8 mouse cellular contexts compared by ENCODE assay signal in genomic region chr12:28649141-28650110, GRCm38 (mm10). TPM values are rescaled to one million over a fixed set of nuclear protein-coding genes. Genes with fewer than 3 reads are reported as not detected.
A peak's percentile ranks its signal among the peaks of the same experiment; 100 is the strongest.
DNase-seq lines count a peak whose midpoint lies in the region; ATAC-seq lines count a peak whose summit lies in the region.

Rnaseh1 (plus strand) TSS chr12:28649602.

- H3K4me1 ChIP-seq in intestine, embryonic 16.5 days (ENCODE audit: control insufficient read depth, insufficient read depth, low read length): peaks cover 8% of the 10 kb centered on the region

- DNase-seq in adrenal gland, postnatal 10 days: peak; percentile 94
- peak; percentile 94 for DNase-seq in embryo, embryonic 9.5 days (ENCODE audit: extremely low spot score)
- DNase-seq in gastrocnemius, postnatal 4 days (ENCODE audit: low spot score in 2 of 2): peak; percentile 76 to 91
- peak; percentile 93 to 96 for DNase-seq in left cerebral cortex, postnatal 25 days (ENCODE audit: low spot score in 2 of 2)
- peak; percentile 91 for DNase-seq in mesoderm, embryonic 11.5 days (ENCODE audit: low read depth, low spot score)
- peak; percentile 94 for DNase-seq in right cerebral cortex, postnatal 25 days
- DNase-seq in urinary bladder, postnatal 36 days (ENCODE audit: low spot score in 2 of 2): peak; percentile 88 to 90

- H3K4me2 ChIP-seq in intestine, embryonic 16.5 days (ENCODE audit: low read depth, low read length): peak within 1 kb of the TSS; percentile 81

- peak within 1 kb of the TSS; percentile 83 for H3K9ac ChIP-seq in intestine, embryonic 16.5 days (ENCODE audit: low read depth, low read length)

- intact Hi-C loops in left cerebral cortex, postnatal 25 days (cut with DNase I): loop anchor here (1.0 to 2.0 kb wide), 2 partner anchors 14 to 25 kb away; partner anchors contain the start of genes Adi1 and Rps7

- peaks cover 2% of the 10 kb centered on the region; the same call in 1 of the 2 replicates for H3K36me3 ChIP-seq in intestine, embryonic 16.5 days (ENCODE audit: control insufficient read depth, insufficient read depth, low read length)

- no peaks in the 10 kb centered on the region for H3K9me3 ChIP-seq in intestine, embryonic 16.5 days (ENCODE audit: control insufficient read depth, low read length)

- peak within 1 kb of the TSS; percentile 38 for H3K27ac ChIP-seq in intestine, embryonic 16.5 days (ENCODE audit: low read length)

- peak within 1 kb of the TSS; percentile 82 for H3K4me3 ChIP-seq in intestine, embryonic 16.5 days (ENCODE audit: low read length)

- 2% methylated on average over 52 of the region's 52 CpGs for WGBS in intestine, embryonic 16.5 days

- ATAC-seq in intestine, embryonic 16.5 days: peak; percentile 95

- H3K27me3 ChIP-seq in intestine, embryonic 16.5 days (replicated peaks; ENCODE audit: control insufficient read depth, insufficient read depth, low read length): no peaks in the 10 kb centered on the region

RNA-seq across cellular contexts. Expression of gene Rnaseh1, which starts in this region (rescaled TPM):
- 10 to 100 TPM; 12.4 to 12.7 TPM for total RNA-seq in adrenal gland, postnatal 10 days (2021)
- total RNA-seq in gastrocnemius, postnatal 4 days (2021): 10 to 100 TPM; 10.3 to 10.8 TPM
- 24.2 and 28.2 TPM in 2 replicates for polyA plus RNA-seq in intestine, embryonic 16.5 days (2015; fragmentation: Nextera tagmentation; extraction: Ambion mirVana)
- total RNA-seq in left cerebral cortex, postnatal 25 days (2021): 10 to 100 TPM; 12.9 to 13.4 TPM

Comparison
In these comparisons a context has a peak if more than half of its experiments do, and no peak if none do; other contexts are left out.
1. Peak in every context shown above with its lines: DNase-seq, ATAC-seq, H3K4me3 ChIP-seq and H3K27ac ChIP-seq.